Mouse (Mus musculus): ENCODE measurements at regions not wholly inside any gene's neighbourhood (a gene's known extent, or its start where the extent isn't known, plus 50 kb on each side); places are given as distances from the start of the nearest gene placed in this dataset.

DNA sequence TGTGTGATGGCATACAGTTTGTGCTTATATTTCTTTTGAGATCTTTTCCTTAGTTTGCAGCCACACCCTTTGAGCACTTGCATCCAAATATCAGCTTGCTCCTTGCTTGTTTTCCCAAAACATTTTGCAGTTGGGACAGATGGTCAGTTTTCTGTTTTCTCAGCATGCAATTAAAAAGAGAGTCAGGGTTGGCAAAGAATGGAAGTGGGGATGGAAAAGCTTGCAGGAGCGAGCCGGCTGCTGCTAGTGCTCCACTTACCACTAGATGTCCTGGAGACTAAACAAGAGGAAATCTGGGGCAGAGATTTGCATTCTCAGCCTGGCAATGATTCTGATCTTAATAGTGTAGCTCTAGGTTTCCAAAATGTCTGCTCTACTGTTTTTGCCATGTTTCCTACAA, 181.8 kb downstream of the Barhl2 start:
- 26% methylated on average over 2 of the region's 2 CpGs for WGBS

DNA sequence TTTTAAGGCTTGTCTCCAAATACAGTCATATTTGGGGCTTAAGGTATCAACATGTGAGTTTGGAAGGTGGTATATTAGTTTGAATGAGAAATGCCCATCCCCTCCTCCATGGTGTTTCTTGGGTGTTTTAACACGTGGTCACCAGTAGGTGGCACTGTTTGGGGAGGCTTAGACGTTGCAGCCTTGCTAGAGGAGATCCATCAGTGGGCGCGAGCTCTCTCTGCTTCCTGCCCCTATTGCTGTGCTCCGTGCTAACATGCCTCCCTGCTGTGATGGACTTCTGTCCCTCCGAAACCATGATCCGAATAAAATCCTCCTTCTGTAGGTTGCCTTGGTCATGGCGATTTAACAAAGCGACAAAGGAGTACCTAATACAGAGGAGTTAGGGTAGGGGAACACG, 183.3 kb downstream of the Barhl2 start:
- Histone ChIP-seq H3K36me3 (no peaks in the 10 kb centered on the region), H3K9me3 (replicated peaks) (no peaks in the 10 kb centered on the region), H3K27me3 (replicated peaks) (no peaks in the 10 kb centered on the region), H3K9ac (replicated peaks) (no peak overlapping the region), H3K4me2 (no peak overlapping the region), H3K27ac (replicated peaks) (no peak overlapping the region), H3K4me1 (no peaks in the 10 kb centered on the region), H3K4me3 (replicated peaks) (no peak overlapping the region)
- 36% methylated on average over 10 of the region's 10 CpGs for whole genome bisulfite sequencing
- no peak for ATAC-seq (ENCODE audit: low FRiP score)

More for the DNA sequence above, 181.8 kb downstream of the Barhl2 start:
- H3K4me3 ChIP-seq (replicated peaks), result no peak overlapping the region
- no peaks in the 10 kb centered on the region for H3K9me3 ChIP-seq (replicated peaks)
- H3K4me1 ChIP-seq, result no peaks in the 10 kb centered on the region
- ATAC-seq (ENCODE audit: low FRiP score), result no peak
- H3K27ac ChIP-seq (replicated peaks), result no peak overlapping the region
- no peaks in the 10 kb centered on the region for H3K36me3 ChIP-seq
- H3K27me3 ChIP-seq (replicated peaks), result no peaks in the 10 kb centered on the region
- H3K9ac ChIP-seq (replicated peaks), result no peak overlapping the region
- no peak overlapping the region for H3K4me2 ChIP-seq

DNA sequence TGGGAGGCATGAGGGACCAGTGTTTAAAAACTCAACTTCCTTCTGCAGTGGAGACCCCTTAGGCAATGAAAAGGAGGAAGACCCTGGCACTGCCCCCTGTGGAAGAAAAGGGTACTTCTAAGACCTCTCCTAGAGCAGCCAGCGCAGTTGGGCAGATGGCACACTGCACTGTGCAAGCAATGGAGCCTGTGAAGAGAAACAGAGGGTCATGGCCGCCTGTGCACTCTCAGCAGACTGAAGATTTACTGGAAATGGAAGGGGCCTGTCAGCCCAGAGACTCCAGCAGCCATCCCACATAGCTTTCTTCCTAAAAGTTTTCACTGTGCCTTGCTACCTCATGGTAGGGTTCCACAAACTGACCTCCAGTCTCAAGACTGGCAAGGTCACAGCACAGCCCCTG, 193.4 kb downstream of the Barhl2 start:
- Histone ChIP-seq H3K9ac (replicated peaks) (no peak overlapping the region), H3K27me3 (replicated peaks) (no peaks in the 10 kb centered on the region), H3K9me3 (replicated peaks) (no peaks in the 10 kb centered on the region), H3K4me3 (replicated peaks) (no peak overlapping the region), H3K4me2 (no peak overlapping the region), H3K36me3 (no peaks in the 10 kb centered on the region), H3K4me1 (no peaks in the 10 kb centered on the region), H3K27ac (replicated peaks) (no peak overlapping the region)
- 77% methylated on average over 2 of the region's 2 CpGs for WGBS
- ATAC-seq (ENCODE audit: low FRiP score), result no peak

DNA sequence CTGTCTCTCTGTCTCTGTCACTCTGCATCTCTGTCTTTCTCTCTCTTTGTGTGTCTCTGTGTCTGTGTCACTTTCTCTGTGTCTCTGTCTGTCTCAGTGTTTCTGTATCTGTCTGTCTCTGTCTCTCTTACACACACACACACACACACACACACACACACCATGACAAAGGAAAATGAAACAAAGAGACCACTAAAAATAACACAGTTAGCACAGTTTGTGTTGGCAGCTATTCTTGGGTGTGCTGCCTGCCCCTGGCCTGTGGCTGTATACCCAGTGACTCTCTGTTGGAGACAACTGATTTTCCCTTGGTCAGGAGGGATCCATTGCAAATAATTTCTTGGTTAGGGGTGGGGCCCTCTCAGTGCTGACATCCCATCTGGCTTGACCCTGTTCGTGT, 200.8 kb downstream of the Barhl2 start:
- H3K9me3 ChIP-seq (replicated peaks), result no peaks in the 10 kb centered on the region
- H3K27me3 ChIP-seq (replicated peaks), result no peaks in the 10 kb centered on the region
- no peak overlapping the region for H3K27ac ChIP-seq (replicated peaks)
- H3K9ac ChIP-seq (replicated peaks), result no peak overlapping the region
- no peak for ATAC-seq (ENCODE audit: low FRiP score)
- no peaks in the 10 kb centered on the region for H3K4me1 ChIP-seq
- H3K4me2 ChIP-seq, result no peak overlapping the region
- H3K4me3 ChIP-seq (replicated peaks), result no peak overlapping the region
- no peaks in the 10 kb centered on the region for H3K36me3 ChIP-seq
- WGBS, result 84% methylated on average over 1 of the region's 1 CpGs

DNA sequence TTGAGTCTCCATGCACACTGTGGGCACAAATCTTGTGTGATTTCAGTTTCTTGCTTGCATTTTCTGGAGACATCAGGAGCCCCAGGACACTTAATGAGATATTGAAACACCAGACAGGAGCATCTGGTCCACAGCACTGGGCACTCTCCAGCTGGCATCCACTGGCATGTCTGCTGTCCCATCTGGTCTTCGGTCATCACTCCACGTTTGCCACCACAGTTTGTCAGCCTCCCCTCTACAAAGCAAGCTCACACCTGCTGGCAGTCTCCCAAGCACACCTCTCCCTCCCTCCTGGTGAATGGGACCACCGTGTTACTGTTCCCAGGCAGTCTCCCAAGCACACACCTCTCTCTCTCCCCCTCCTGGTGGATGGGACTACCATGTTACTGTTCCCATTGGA, 228.8 kb downstream of the Barhl2 start:
- Histone ChIP-seq H3K27me3 (replicated peaks) (no peaks in the 10 kb centered on the region), H3K4me1 (no peaks in the 10 kb centered on the region), H3K9me3 (replicated peaks) (no peaks in the 10 kb centered on the region), H3K9ac (replicated peaks) (no peak overlapping the region), H3K4me3 (replicated peaks) (no peak overlapping the region), H3K4me2 (no peak overlapping the region), H3K36me3 (no peaks in the 10 kb centered on the region), H3K27ac (replicated peaks) (no peak overlapping the region)
- WGBS, result 60% methylated on average over 3 of the region's 3 CpGs
- no peak for ATAC-seq (ENCODE audit: low FRiP score)

DNA sequence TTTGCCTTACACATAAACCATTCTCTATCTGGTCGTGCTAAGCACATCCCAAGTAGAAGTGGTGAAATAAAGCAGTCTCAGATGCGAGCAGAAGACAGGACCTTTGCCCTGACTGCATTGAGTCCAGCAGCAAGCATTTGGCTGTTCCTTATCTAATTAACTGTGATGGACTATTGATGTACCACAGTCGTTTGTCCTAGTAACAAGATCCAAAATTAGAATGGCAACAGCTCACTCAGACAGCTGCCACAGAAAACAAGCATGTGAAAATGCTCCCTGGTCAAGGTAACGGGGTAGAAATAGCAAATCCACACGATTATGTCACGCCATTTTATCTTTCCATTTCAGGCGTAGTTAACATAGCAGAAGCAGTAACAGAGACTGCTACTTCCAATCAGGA, 233.8 kb downstream of the Barhl2 start:
- Histone ChIP-seq H3K36me3 (no peaks in the 10 kb centered on the region), H3K9me3 (replicated peaks) (no peaks in the 10 kb centered on the region), H3K27me3 (replicated peaks) (no peaks in the 10 kb centered on the region), H3K4me2 (no peak overlapping the region), H3K27ac (replicated peaks) (no peak overlapping the region), H3K9ac (replicated peaks) (no peak overlapping the region), H3K4me3 (replicated peaks) (no peak overlapping the region), H3K4me1 (no peaks in the 10 kb centered on the region)
- no peak for ATAC-seq (ENCODE audit: low FRiP score)
- WGBS, result 58% methylated on average over 7 of the region's 7 CpGs

DNA sequence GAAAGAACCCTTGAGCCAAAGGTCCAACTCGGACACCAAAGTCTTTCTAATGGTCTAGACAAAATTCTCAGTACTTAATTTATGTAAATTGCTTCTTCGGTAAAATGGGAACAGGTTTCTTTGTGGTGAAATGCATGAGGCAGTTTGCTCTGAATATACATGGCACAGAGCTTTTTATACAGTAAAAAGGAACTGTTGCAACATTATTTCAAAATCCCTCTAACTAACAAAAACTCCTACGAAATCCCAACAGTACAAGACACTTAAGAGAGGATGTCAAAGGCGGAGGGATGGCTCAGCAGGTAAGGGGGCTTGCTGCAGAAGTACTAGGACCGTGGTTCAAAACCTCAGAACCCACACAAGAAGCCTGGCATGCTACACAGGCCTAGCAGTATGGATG, 248.4 kb downstream of the Barhl2 start:
- Histone ChIP-seq H3K4me3 (replicated peaks) (no peak overlapping the region), H3K36me3 (no peaks in the 10 kb centered on the region), H3K4me1 (peaks cover 17% of the 10 kb centered on the region), H3K4me2 (no peak overlapping the region), H3K27me3 (replicated peaks) (no peaks in the 10 kb centered on the region), H3K9ac (replicated peaks) (no peak overlapping the region), H3K9me3 (replicated peaks) (no peaks in the 10 kb centered on the region), H3K27ac (replicated peaks) (no peak overlapping the region)
- no peak for ATAC-seq (ENCODE audit: low FRiP score)
- 77% methylated on average over 5 of the region's 5 CpGs for WGBS

DNA sequence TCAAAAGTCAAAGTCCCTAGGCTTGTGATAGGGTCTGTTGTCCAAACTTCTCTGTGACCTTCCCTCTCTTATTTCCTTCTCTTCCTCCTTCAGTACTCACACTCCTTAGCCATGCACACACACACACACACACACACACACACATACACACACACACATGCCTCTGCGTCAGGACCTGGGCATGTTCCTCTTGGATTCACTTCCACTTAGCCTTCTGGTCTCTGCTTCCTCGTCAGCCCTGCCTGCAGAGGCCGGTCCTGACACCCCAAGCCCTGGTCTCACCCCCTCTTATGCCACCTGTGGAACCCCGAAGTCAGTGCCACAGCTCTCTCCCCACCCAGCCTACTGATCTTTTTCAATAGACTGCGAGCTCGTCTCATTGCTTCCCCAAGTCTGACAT, 250.3 kb downstream of the Barhl2 start:
- Histone ChIP-seq H3K27me3 (replicated peaks) (no peaks in the 10 kb centered on the region), H3K27ac (replicated peaks) (no peak overlapping the region), H3K4me2 (no peak overlapping the region), H3K4me3 (replicated peaks) (no peak overlapping the region), H3K9me3 (replicated peaks) (no peaks in the 10 kb centered on the region), H3K9ac (replicated peaks) (no peak overlapping the region), H3K4me1 (peaks cover 17% of the 10 kb centered on the region), H3K36me3 (no peaks in the 10 kb centered on the region)
- no peak for ATAC-seq (ENCODE audit: low FRiP score)
- WGBS, result 83% methylated on average over 6 of the region's 6 CpGs

DNA sequence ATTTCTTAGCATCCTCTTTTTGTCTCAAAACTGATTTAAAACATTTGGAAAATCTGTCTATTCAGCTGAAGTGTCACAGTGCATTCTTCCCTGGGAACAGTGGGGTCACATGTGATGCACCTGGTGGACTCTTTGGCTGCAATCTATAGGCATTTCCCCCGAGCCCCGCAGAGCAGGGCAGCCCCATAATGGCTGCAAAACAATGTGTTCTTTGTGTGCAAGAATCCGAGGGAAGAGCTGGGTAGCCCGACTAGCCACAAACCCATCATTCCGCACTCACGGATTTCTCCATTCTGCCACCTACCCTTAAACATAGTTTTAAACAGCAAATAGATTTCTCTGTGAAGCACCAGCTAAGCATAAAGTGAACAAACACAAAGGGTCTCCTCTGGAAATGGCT, 252.2 kb downstream of the Barhl2 start:
- H3K27ac ChIP-seq (replicated peaks), result 0 out of 2 replicates have a peak overlapping the region, but pooled peaks have one; percentile 13
- H3K4me3 ChIP-seq (replicated peaks), result no peak overlapping the region
- no peak for ATAC-seq (ENCODE audit: low FRiP score)
- H3K27me3 ChIP-seq (replicated peaks), result no peaks in the 10 kb centered on the region
- H3K9ac ChIP-seq (replicated peaks), result no peak overlapping the region
- 10% methylated on average over 6 of the region's 6 CpGs for WGBS
- H3K36me3 ChIP-seq, result no peaks in the 10 kb centered on the region
- H3K4me1 ChIP-seq, result peaks cover 27% of the 10 kb centered on the region
- H3K9me3 ChIP-seq (replicated peaks), result no peaks in the 10 kb centered on the region
- peak overlapping the region; percentile 30 for H3K4me2 ChIP-seq

DNA sequence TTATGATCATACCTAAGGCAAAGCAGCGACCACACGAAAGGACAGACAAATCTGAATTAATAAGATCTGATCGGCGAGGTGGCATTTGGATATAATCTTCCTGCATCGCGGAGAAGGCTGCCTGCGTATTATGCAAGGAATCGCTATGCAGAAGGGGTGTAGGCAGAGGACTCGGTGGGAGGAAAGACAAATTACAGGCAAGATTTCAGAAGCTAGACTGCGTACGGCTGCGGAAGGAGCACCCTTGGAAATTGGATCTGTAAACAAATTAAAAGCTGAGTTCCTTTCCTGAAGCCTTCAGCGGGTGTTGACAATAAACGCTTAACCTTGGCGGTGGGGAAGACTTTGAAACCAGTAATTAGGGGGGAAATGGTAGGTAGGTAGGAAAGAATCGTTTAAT, 257.3 kb downstream of the Barhl2 start:
- Histone ChIP-seq H3K4me3 (replicated peaks) (no peak overlapping the region), H3K36me3 (no peaks in the 10 kb centered on the region), H3K4me2 (peak overlapping the region; percentile 43), H3K9me3 (replicated peaks) (no peaks in the 10 kb centered on the region), H3K27me3 (replicated peaks) (no peaks in the 10 kb centered on the region), H3K4me1 (peaks cover 22% of the 10 kb centered on the region), H3K27ac (replicated peaks) (peak overlapping the region; percentile 63; the same call in 1 of the 2 replicates), H3K9ac (replicated peaks) (no peak overlapping the region)
- ATAC-seq (ENCODE audit: low FRiP score), result no peak; the same call in 1 of the 2 replicates
- 60% methylated on average over 16 of the region's 16 CpGs for WGBS

DNA sequence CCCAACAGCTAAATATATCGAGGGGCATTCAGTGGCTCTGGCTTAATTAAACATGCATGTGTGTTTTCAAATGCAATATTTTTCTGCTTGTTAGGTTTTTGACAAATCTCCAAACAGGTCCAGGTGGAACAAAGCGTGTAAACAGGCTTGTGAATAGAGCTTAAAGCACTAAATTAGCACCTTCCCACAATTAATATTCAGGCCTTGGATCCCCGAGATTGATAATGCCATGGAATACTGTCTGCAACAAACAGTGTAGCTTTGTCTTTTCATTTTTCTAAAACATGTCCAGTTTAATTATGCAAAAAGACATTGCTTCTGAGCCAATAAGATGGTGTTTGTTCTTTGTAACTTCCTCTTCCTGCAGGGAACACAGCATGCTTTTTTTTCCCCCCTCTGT, 258.9 kb downstream of the Barhl2 start:
- no peak overlapping the region for H3K4me3 ChIP-seq (replicated peaks)
- no peaks in the 10 kb centered on the region for H3K9me3 ChIP-seq (replicated peaks)
- no peaks in the 10 kb centered on the region for H3K27me3 ChIP-seq (replicated peaks)
- no peaks in the 10 kb centered on the region for H3K36me3 ChIP-seq
- no peak for ATAC-seq (ENCODE audit: low FRiP score)
- no peak overlapping the region for H3K27ac ChIP-seq (replicated peaks)
- WGBS, result 60% methylated on average over 3 of the region's 3 CpGs
- no peak overlapping the region for H3K9ac ChIP-seq (replicated peaks)
- no peak overlapping the region for H3K4me2 ChIP-seq
- H3K4me1 ChIP-seq, result peaks cover 12% of the 10 kb centered on the region

DNA sequence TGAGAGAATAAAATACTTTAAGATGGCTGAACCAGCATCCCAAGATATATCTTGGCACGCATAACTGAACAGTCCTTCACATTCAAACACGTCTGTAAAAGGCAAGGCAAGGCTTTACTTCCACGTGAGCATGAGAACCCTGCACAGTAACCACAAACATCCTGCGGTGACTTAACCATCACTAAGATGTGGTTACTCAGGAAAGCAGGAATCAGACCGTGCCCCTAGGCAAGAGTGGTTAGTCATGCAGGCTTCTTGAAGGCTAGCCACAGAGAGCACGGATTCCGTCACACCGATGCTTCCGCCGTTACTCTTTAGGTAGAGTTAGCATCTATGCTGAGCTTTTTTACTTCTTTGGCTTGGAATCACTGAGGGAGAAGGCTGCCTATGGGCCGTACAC, 266.8 kb downstream of the Barhl2 start:
- Histone ChIP-seq H3K27ac (replicated peaks) (no peak overlapping the region), H3K9ac (replicated peaks) (no peak overlapping the region), H3K9me3 (replicated peaks) (no peaks in the 10 kb centered on the region), H3K4me1 (no peaks in the 10 kb centered on the region), H3K4me2 (no peak overlapping the region), H3K27me3 (replicated peaks) (no peaks in the 10 kb centered on the region), H3K4me3 (replicated peaks) (no peak overlapping the region), H3K36me3 (no peaks in the 10 kb centered on the region)
- ATAC-seq (ENCODE audit: low FRiP score), result no peak
- WGBS, result 93% methylated on average over 11 of the region's 11 CpGs

DNA sequence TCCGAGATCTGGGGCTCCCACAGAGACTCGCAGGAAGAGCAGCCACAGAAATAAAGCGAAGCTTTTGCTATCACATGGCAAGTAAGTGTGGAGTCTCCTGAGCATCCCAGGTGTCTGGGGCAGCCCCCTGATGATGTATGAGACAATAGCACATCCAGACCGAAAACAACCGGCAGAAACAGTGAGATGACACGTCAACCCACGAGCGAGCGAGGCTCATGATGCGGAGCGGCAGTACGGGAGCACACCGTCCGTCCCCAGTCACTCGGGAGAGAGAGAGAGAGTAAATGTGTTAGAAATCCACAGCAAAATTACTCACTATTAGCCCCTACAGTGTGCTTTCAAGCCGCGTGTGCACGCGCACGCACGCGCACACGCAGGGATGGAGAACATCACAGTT, 276.2 kb downstream of the Barhl2 start:
- H3K9me3 ChIP-seq (replicated peaks), result no peaks in the 10 kb centered on the region
- no peak overlapping the region for H3K27ac ChIP-seq (replicated peaks)
- no peak overlapping the region for H3K9ac ChIP-seq (replicated peaks)
- H3K4me3 ChIP-seq (replicated peaks), result no peak overlapping the region
- no peaks in the 10 kb centered on the region for H3K36me3 ChIP-seq
- 0 out of 2 replicates have a peak, but pooled peaks have one; percentile 45 for ATAC-seq (ENCODE audit: low FRiP score)
- no peaks in the 10 kb centered on the region for H3K4me1 ChIP-seq
- 77% methylated on average over 23 of the region's 23 CpGs for WGBS
- peak overlapping the region; percentile 23; the same call in 1 of the 2 replicates for H3K4me2 ChIP-seq
- H3K27me3 ChIP-seq (replicated peaks), result no peaks in the 10 kb centered on the region

All from neural tube, embryonic 15.5 days (tissue).